Mouse (Mus musculus) neural tube, embryonic 14.5 days (tissue): ENCODE measurements around the gene Dusp28. TPM values are rescaled to one million over a fixed set of nuclear protein-coding genes. Genes with fewer than 3 reads are reported as not detected.
"Not testable (repeated sequence)": the region's sequence is repeated elsewhere in the genome, so short reads cannot be mapped to it uniquely, and the experiment has no call there.

Source experiments
- ATAC-seq: fragments of 200-750 bp; cut with Nextera tagmentation; 2 replicates; pipeline ENCODE4 v1.8.0; 2017; ENCODE audit warnings: low read depth, mild to moderate bottlenecking, moderate TSS enrichment, moderate library complexity
- H3K27ac ChIP-seq: fragments of 300-500 bp; sonication (generic); 2 replicates; pipeline ENCODE4 v1.5.1; 2014; ENCODE audit warnings: low read depth, mild to moderate bottlenecking, control low read depth, low read length, moderate library complexity, mixed read lengths
- H3K27me3 ChIP-seq: fragments of 300-500 bp; sonication (generic); 2 replicates; pipeline ENCODE4 v1.6.1; 2014; ENCODE audit warnings: low read length; ENCODE audit not compliant: control insufficient read depth, insufficient read depth
- H3K36me3 ChIP-seq: fragments of 300-500 bp; sonication (generic); 2 replicates; pipeline ENCODE4 v1.6.1; 2014; ENCODE audit warnings: low read length, mixed read lengths; ENCODE audit not compliant: control insufficient read depth, insufficient read depth
- H3K4me1 ChIP-seq: fragments of 300-500 bp; sonication (generic); 2 replicates; pipeline ENCODE4 v1.6.1; 2014; ENCODE audit warnings: low read length; ENCODE audit not compliant: control insufficient read depth, insufficient read depth
- H3K4me2 ChIP-seq: fragments of 300-500 bp; sonication (generic); 2 replicates; pipeline ENCODE4 v1.6.1; 2014; ENCODE audit warnings: mild to moderate bottlenecking, low read depth, low read length, control low read depth
- H3K4me3 ChIP-seq: fragments of 300-500 bp; sonication (generic); 2 replicates; pipeline ENCODE4 v1.5.1; 2014; ENCODE audit warnings: low read depth, low read length, control low read depth, mixed read lengths
- H3K9ac ChIP-seq: fragments of 300-500 bp; sonication (generic); replicated peaks from 2 replicates; pipeline ENCODE4 v1.6.1; 2014; ENCODE audit warnings: low read depth, mild to moderate bottlenecking, control low read depth, low read length, mixed read lengths
- H3K9me3 ChIP-seq: fragments of 300-500 bp; sonication (generic); 2 replicates; pipeline ENCODE4 v1.6.1; 2016; ENCODE audit warnings: low read length; ENCODE audit not compliant: control insufficient read depth
- WGBS: fragments of 180-500 bp; shearing (Covaris S2); extraction: QIAGEN DNeasy Blood & Tissue Kit; methylation state at CpG from one replicate; pipeline ENCODE4 v1.1.7; 2014; 5-methylcytosine and 5-hydroxymethylcytosine counted together
- polyA plus RNA-seq: library from polyadenylated mRNA; unstranded; fragments of >200 nt; fragmentation: Nextera tagmentation; extraction: Ambion mirVana; gene quantifications from 2 replicates; pipeline ENCODE4 v1.2.1, GENCODE M21; 2014

Gene Dusp28
- polyA plus RNA-seq, 1 experiment from 2014 or later, result 18.0 TPM

DNA sequence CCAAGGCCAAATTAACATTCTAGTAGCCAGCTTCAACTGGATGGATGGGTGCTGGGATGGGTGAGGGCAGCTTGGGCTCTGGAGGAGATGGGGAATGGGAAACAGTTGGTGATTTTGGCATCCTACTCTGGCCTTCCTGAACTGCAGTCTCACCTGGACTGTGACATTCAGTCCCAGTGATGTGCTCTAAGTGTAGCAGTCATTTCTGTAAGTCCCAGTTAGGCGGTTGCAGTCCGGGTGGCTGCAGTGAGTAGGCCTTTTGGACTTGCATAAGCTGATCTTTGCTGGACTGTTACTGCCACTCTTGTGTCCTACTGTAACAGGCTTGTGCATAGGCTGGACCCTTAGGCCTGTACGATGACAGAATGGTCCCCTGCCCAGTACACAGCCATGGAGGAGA is 41.2 kb downstream of the Dusp28 start:
- Histone ChIP-seq H3K27ac (no peak overlapping the region), H3K27me3 (no peaks in the 10 kb centered on the region), H3K9ac (no peak overlapping the region), H3K36me3 (peaks cover 44% of the 10 kb centered on the region), H3K4me2 (no peak overlapping the region), H3K4me1 (no peaks in the 10 kb centered on the region), H3K9me3 (no peaks in the 10 kb centered on the region), H3K4me3 (no peak overlapping the region)
- ATAC-seq, result no peak
- 100% methylated on average over 3 of the region's 3 CpGs for WGBS

DNA sequence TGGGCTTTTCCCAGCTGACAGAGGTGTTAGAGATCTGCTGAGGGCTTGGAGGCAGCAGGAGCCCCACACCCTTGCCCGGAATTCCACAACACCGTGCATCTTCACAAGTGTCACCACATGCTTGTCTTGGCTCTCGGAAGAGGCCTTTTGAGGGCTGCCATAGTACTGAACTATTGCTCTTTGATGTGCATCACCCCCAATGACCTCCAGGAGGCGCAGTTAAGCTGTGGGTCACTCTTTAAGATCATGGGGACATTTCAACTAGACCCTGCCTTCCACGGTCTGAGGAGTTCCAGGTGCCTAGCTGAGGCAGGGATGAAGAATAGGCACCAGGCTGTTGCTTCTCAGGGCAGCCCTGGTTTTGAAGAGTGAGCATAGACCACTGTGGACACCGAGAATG is 42.6 kb downstream of the Dusp28 start:
- 56% methylated on average over 6 of the region's 6 CpGs for WGBS
- H3K27me3 ChIP-seq, result no peaks in the 10 kb centered on the region
- ATAC-seq, result no peak

DNA sequence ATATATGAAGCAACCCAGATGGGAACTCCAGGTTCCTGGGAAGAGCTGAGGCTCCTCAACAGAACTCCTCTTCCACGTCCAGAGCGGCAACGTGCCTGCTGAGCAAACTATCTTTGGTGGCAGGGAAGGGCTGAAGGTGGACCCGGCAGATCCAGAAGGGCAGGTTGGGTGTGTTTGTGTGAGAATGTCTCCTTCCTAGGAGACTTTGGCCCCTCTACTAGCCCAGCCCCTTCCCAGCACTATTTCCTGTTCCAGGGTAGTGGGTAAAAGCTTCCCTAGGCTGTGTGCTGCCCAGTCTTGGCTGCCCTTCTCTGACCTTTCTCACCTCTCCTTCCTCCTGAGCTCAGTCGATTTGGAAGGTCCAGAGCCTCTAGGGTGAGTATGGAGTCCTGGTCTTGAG is 43.8 kb downstream of the Dusp28 start, which contains the start of gene Gpr35:
Gene Gpr35 (plus strand): TSS at position 259 of the 400 bp plus-strand sequence.
- H3K9ac ChIP-seq, result no peak within 1 kb of the TSS
- no peak within 1 kb of the TSS for H3K4me3 ChIP-seq
- no peaks in the 10 kb centered on the region for H3K4me1 ChIP-seq
- no peak within 1 kb of the TSS for H3K4me2 ChIP-seq
- H3K27me3 ChIP-seq, result no peaks in the 10 kb centered on the region
- WGBS, result 76% methylated on average over 5 of the region's 5 CpGs
- no peak within 1 kb of the TSS for H3K27ac ChIP-seq
- ATAC-seq, result no peak
- no peaks in the 10 kb centered on the region for H3K9me3 ChIP-seq
- peaks cover 30% of the 10 kb centered on the region for H3K36me3 ChIP-seq

More for the DNA sequence above, 42.6 kb downstream of the Dusp28 start:
- Histone ChIP-seq H3K27ac (no peak overlapping the region), H3K4me3 (no peak overlapping the region), H3K4me1 (no peaks in the 10 kb centered on the region), H3K4me2 (no peak overlapping the region), H3K9ac (no peak overlapping the region), H3K36me3 (peaks cover 41% of the 10 kb centered on the region), H3K9me3 (no peaks in the 10 kb centered on the region)

DNA sequence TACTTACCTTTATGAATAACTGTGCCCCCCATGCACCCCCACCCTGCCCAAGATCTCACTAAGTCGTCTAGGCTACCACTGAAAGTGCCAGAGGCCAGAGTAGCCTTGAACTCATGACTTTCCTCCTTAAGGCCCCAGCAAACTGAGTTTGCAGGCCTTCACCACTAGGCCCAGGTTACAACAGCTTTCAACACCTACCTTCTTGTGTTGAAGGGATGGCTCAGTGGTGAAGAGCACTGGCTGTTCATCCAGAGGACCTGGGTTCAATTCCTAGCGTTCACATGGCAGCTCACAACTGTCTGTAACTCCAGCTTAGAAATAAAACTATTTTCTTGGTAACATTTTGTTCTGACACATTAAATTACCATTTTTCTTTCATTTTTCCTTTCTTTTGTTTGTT is 46.9 kb downstream of the Dusp28 start:
- no peak overlapping the region for H3K4me2 ChIP-seq

DNA sequence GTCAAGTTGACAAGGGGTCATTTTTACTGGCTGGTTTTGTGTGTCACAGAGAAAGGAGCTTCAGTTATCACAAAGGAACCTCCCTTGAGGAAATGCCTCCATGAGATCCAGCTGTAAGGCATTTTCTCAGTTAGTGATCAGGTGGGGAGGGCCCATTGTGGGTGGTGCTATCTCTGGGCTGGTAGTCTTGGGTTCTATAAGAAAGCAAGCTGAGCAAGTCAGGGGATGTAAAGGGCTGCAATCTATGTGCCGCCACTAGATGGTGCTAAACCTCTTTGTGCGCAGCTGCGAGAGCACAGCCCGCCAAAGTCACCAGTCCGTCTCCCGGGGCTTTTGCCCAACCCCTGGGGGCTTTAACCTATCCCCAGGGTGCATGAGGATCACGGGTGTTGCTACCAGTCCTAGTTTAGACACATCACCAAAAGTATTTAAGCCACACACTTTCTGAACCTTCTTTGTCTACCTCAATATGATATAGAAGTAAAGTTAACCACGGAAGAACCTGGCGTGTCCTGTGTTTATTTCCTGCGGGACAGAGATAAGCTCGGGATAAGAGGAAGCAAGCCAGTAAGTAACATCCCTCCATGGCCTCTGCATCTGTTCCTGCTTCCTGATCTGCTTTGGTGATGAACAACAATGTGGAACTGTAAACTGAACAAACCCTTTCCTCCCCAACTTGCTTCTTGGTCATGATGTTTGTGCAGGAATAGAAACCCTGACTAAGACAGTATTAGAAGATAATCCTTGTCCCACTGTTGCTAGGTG is 50.0 kb downstream of the Dusp28 start:
- 11% methylated on average over 10 of the region's 11 CpGs for WGBS
- H3K9ac ChIP-seq, H3K4me2 ChIP-seq, H3K27ac ChIP-seq, H3K4me3 ChIP-seq, H3K4me1 ChIP-seq, H3K36me3 ChIP-seq, H3K27me3 ChIP-seq, H3K9me3 ChIP-seq: not testable (repeated sequence)
- ATAC-seq, result peak; percentile 49; the same call in 1 of the 2 replicates

More for the DNA sequence above, 46.9 kb downstream of the Dusp28 start:
- no peaks in the 10 kb centered on the region for H3K4me1 ChIP-seq
- no peak overlapping the region for H3K27ac ChIP-seq
- H3K36me3 ChIP-seq, result peaks cover 11% of the 10 kb centered on the region; the same call in 1 of the 2 replicates
- ATAC-seq, result no peak
- no peaks in the 10 kb centered on the region for H3K27me3 ChIP-seq
- no peak overlapping the region for H3K9ac ChIP-seq
- no peak overlapping the region for H3K4me3 ChIP-seq
- WGBS, result 76% methylated on average over 2 of the region's 2 CpGs
- H3K9me3 ChIP-seq, result no peaks in the 10 kb centered on the region

Other genes starting within 250 kb of the Dusp28 start
- 58.5 and 65.7 TPM in 2 replicates for gene Gpc1, start 75.3 kb upstream of the Dusp28 start, polyA plus RNA-seq
- 1.1 and 4.6 TPM in 2 replicates for gene Ankmy1, start 4.1 kb upstream of the Dusp28 start, polyA plus RNA-seq
- gene Rnpepl1, start 3.8 kb downstream of the Dusp28 start, polyA plus RNA-seq, result 27.0 and 31.6 TPM in 2 replicates
- gene Capn10, start 27.4 kb downstream of the Dusp28 start, polyA plus RNA-seq, result 53.6 and 58.4 TPM in 2 replicates
- gene Gpr35, start 43.9 kb downstream of the Dusp28 start, polyA plus RNA-seq, result 0.44 and 0.95 TPM in 2 replicates
- not detected in 2 replicates for gene Aqp12, start 99.4 kb downstream of the Dusp28 start, polyA plus RNA-seq
- gene Kif1a, start 195.0 kb downstream of the Dusp28 start, polyA plus RNA-seq, result 377 and 438 TPM in 2 replicates
- gene Agxt, start 228.3 kb downstream of the Dusp28 start, polyA plus RNA-seq, result not detected in 2 replicates